Mouse (Mus musculus): ENCODE results near the gene Peli2.

The Peli2 gene

DNA sequence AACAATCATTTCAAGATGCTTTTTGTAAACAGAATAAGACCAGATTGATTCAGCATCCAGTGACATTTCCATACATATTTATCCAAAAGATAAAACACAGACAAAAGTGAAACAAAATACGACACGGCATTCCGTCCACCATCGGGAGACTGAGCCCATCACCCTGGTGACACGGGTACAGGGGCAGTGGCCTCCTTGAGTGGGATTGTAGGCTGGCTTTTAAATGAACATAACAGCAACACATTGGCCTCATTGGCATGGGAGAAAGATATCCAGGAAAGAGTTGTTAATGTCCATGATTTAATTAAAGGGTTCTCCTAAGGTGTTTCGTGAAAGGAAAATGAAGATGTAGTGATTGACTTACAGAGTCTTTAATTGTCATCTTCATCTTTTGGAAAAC, 5.3 kb downstream of the Peli2 start:
- no peak for DNase-seq (ENCODE audit: low spot score)

DNA sequence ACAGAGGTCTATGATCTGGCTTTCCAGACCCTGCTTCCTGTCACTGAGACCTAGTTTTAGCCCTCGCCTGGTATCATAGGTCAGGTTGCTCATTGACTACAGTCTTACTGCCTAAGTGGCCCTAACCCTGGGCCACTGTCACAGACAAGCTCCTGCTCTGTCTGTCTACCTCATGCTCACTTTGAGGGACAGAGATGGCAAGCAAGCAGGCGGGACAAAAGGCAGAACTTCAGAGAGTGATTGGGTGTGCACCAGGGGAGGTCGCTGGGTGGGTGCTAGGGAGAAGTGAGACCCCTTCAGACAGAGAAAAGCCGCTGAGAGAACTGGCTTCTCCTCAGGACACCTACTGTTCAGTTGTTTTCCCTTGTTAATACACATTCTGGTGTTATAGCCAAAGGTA, 6.3 kb downstream of the Peli2 start:
- no peak for DNase-seq (ENCODE audit: low spot score)

DNA sequence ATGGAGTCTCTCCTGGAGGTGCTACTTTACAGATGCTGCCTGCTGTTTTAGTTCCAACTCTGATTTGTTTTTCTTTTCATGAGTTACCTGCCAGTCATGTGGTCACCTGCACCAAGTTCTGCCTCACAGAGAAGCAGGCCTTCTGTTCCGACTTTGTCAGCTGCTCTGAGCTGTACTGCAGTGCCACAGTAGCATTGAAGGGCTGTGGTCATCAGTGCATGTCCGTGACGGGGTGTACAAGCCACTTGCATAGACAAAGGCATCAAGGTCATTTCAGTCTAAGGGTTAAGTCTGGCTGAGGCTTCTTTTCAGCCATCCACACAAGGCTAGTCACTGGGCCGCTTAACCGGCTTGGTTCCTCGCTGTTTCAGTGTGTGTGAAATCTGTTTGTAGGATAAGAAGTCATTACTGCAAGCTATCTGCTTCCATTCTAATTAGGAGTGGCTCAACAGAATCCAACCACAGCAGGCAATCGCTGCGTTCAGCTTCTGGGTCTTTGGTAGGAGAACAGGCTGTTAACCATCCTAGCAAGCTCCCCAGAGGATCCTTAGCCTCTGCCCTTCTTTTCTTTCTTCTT, 7.1 kb downstream of the Peli2 start:
- no peak for DNase-seq (ENCODE audit: low spot score)

DNA sequence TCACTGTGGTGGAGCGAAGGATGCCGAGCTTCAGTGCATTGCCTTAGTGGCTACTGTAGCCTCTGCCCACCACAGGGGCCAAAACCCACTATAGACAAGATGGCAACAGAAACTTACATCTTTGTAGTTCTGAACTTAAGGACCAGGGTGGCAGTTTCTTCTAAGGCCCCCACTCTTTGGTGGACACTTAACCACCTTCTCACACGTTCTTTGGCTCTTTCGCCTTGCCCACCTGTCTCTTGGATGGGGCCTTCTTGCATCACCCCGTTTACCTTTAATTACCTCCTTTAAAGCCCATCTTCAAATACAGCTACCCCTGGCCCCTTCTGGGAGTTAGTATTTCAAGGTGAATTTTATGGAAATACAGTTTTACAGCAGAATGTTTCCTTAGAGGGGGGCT, 8.1 kb downstream of the Peli2 start:
- no peak for DNase-seq (ENCODE audit: low spot score)

- DNase-seq (ENCODE audit: low spot score) = no peak
Measured at GRCm38 (mm10) chr14:48130021-48130420, 9.4 kb downstream of the Peli2 start.

DNA sequence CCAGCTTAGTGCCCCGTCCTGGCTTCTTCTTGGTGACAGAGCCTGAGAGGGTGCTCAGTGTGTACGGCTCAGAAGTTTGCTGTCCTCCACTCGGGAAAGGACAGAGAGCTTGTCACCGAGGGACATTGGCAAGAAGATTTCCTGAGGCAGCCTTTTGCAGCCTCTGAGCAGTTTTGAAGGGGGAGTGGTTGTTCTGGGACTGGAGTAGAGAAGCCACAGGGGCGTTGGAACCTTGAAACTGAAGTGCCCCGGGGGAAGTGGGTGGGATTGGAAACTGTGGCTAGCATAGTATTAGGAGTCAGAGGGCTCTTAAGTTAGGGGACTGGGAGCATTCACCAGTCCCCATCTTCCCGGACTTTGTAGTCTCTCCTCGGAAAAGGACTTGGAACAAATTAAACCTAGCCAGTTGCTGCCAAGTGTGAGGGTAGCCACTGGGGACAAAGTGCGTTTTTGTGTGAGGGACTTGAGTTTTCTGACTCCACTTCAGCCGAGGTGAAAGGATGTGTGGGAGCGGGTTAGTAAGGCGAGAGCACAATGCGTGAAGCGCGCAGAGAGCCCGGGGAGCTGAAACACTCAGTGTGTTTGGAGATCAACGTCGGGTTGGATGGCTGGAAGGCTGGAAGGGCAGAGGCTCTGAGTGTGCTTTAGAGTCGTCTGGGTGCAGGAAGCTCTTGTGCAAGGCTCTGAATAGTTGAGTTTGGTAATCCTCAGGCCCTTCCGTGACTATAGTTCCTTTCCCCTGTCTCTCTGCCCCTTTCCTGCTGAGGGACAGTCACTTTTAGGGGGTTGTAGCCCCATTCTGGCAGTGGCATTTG, 10.3 kb downstream of the Peli2 start:
- no peak for DNase-seq (ENCODE audit: low spot score)

DNA sequence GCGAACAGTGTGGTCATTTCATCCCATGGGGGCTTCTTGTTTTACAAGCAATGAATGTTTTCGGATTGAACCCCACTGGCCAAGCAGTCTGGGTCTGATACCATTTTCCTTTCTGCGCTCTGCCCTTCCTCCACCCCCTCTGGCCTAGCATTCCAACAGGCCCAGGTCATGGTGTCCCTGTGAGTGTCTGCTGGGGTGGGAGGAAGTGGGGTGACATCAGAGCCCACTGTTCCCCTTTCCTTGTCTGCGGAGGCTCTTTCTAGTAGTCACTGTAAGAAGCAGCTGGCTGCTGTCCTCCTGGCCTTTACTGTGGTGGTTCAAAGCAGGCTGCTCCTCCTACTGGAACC, 10.9 kb downstream of the Peli2 start:
- DNase-seq (ENCODE audit: low spot score) = no peak

- DNase-seq (ENCODE audit: low spot score) = no peak
Measured at GRCm38 (mm10) chr14:48132241-48132640, 11.6 kb downstream of the Peli2 start.

- no peak for DNase-seq (ENCODE audit: low spot score)
Measured at GRCm38 (mm10) chr14:48132865-48133802, 12.5 kb downstream of the Peli2 start.

GRCm38 (mm10) chr14:48134344-48134743, 13.7 kb downstream of the Peli2 start:
- DNase-seq (ENCODE audit: low spot score) = no peak

DNA sequence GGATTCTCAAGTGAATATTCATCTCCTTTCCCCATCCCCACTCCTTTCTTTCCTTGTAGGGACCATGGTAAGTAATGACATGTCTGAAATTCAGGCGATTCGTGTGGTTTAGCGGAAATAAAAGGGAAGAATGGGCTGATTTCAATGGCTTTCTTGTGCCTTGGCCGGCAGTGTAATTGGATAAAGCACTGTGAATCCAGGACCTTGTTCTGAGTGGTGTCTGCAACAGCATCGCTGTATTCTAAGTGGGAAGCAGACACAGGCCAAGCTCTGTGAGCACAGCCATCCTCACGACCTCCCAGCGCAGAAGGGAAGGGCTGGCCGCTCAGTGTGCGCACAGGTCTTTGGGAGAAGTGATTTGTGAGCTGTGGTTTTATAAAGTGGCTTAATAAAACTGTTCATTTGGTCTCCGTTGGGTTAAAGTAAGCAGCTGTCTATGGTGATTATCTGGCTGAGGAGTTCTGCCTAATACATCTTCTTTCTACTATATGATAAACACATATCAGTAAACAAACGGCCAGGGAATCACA, 15.3 kb downstream of the Peli2 start:
- no peak for DNase-seq (ENCODE audit: low spot score)

DNA sequence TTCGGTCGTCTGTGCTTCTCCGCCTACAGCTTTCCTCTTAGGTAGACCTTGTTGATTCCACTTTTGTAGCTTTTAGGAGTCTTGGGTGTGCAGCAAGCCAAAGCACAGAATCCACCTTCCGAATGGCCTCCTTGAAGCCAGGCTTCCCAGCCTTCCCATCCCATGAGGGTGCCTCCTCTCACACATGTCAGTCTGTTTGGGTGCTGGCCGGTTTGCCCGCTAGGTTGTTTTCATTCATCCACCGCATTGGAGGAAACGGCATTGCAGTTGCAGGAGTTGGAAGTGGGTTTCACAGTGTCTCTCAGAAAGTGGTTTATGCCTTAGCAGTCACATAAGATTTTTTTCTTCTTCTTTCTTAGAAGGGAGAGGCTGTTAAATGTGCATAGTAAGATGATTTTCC, 17.1 kb downstream of the Peli2 start:
- no peak for DNase-seq (ENCODE audit: low spot score)

- no peak for DNase-seq (ENCODE audit: low spot score)
Measured at GRCm38 (mm10) chr14:48138138-48138537, 17.5 kb downstream of the Peli2 start.

- DNase-seq (ENCODE audit: low spot score) = no peak
Measured at GRCm38 (mm10) chr14:48139409-48139808, 18.8 kb downstream of the Peli2 start.

DNA sequence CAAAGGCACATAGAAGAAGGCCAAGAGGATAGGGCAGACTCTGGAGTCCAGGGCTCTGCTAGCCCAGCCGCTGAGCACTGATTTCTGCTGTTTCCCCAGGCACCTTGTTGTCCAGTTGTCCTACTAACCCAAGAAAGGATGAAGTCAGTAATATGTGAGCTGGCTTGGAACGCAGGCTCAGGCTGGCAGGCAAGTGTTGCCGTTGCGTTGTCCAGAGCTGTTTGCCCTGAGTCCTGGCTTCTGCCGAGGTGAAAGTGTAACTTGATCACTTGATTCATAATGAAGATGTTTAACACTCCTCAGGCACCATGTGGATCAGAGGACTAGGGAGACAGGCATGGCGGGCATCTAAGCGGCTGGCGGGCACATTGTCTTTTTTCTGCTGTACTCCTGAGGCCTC, 21.1 kb downstream of the Peli2 start:
- DNase-seq (ENCODE audit: low spot score) = no peak

- no peak for DNase-seq (ENCODE audit: low spot score)
Measured at GRCm38 (mm10) chr14:48142696-48143095, 22.1 kb downstream of the Peli2 start.

DNA sequence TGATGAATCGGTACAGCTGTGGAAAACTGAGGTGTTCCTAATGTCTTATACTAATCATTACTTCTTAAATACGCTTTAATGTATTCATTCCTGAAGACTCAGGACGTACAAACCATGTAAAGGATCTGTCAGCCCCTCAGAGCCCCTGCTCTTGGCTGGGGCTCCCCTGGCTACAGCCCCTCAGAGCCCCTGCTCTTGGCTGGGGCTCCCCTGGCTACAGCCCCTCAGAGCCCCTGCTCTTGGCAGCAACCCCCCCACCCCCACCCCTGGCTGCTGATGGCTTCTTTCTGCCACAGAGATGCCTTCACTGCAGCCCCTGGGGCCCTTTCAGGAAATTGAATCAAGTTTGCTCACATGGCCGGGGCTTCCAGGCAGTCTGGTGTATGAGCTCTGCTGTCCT, 22.5 kb downstream of the Peli2 start:
- no peak for DNase-seq (ENCODE audit: low spot score)

DNA sequence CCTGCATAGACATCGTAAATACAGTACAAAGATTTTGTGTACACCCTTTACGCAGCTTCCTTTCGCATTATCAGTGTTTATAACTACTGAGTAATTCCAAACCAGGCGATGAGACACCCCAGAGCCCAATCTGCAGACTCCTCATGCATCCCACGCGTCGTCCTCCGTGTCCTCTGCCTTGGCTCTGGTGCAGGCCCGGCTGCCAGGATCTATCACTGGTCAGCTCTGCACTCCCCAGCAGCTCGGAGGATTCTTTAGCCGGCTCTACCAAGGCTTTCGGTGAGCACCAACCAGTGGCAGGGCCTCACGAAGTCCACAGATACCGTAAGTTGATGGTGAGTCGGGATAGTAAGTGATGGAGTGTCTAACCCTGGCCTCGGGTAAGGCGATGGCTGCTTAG, 23.7 kb downstream of the Peli2 start:
- no peak for DNase-seq (ENCODE audit: low spot score)

GRCm38 (mm10) chr14:48147688-48148087, 27.1 kb downstream of the Peli2 start:
- DNase-seq (ENCODE audit: low spot score) = no peak

DNA sequence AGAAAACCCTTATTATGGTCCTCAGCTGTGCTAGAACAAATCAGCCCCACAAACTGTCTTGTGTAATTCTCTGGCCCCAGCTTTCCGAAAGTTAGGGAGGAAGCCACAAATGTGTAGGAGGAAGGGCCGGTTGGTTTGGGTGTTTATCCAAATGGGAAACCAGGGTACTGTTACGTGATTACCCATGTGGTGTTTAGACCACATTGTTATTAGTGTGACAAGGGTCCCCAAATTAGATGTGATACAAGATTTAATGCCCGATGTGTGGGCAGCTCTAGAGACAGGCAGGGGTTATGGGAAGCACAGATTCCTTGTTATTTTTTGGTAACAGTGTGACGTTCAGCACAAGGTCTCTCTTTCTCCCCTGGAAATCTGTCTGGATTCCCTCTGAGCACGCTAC, 28.0 kb downstream of the Peli2 start:
- no peak for DNase-seq (ENCODE audit: low spot score)

- no peak for DNase-seq (ENCODE audit: low spot score)
Measured at GRCm38 (mm10) chr14:48149351-48149750, 28.7 kb downstream of the Peli2 start.

- DNase-seq (ENCODE audit: low spot score) = no peak
Measured at GRCm38 (mm10) chr14:48150903-48151302, 30.3 kb downstream of the Peli2 start.

- no peak for DNase-seq (ENCODE audit: low spot score)
Measured at GRCm38 (mm10) chr14:48151554-48151953, 30.9 kb downstream of the Peli2 start.
